Mouse (Mus musculus) right cerebral cortex, postnatal 10 days (tissue): ENCODE results near the gene Phlpp2.
"Not testable (repeated sequence)": the region's sequence is repeated elsewhere in the genome, so short reads cannot be mapped to it uniquely, and the experiment has no call there.

ENCODE experiments used
- DNase-seq, 2 experiments: peaks; one replicate each; pipeline ENCODE4 v3.0.0; 2021; ENCODE audit warnings: low spot score in 2 of 2

Gene Phlpp2

GRCm38 (mm10) chr8:109868003-109868679 lies at the start of gene Phlpp2:
Gene Phlpp2, plus strand, starts transcription at chr8:109868542.
- DNase-seq = peak; percentile 95 to 96

GRCm38 (mm10) chr8:109823561-109823960 lies 44.8 kb upstream of the Phlpp2 start:
- no peak for DNase-seq

- DNase-seq = no peak
Observed at GRCm38 (mm10) chr8:109839822-109840221, 28.5 kb upstream of the Phlpp2 start.

GRCm38 (mm10) chr8:109842468-109842867 lies 25.9 kb upstream of the Phlpp2 start:
- no peak for DNase-seq

GRCm38 (mm10) chr8:109847866-109848265 lies 20.5 kb upstream of the Phlpp2 start:
- no peak for DNase-seq

- no peak for DNase-seq
Observed at GRCm38 (mm10) chr8:109848981-109849380, 19.4 kb upstream of the Phlpp2 start.

GRCm38 (mm10) chr8:109853423-109853822 lies 14.9 kb upstream of the Phlpp2 start:
- peak; percentile 51 to 65 for DNase-seq

- DNase-seq = no peak
Observed at GRCm38 (mm10) chr8:109854522-109854921, 13.8 kb upstream of the Phlpp2 start.

- no peak for DNase-seq
Observed at GRCm38 (mm10) chr8:109855451-109855850, 12.9 kb upstream of the Phlpp2 start.

- peak; percentile 39 to 52 for DNase-seq
Observed at GRCm38 (mm10) chr8:109863398-109863797, 4.9 kb upstream of the Phlpp2 start.

GRCm38 (mm10) chr8:109864798-109865197 lies 3.5 kb upstream of the Phlpp2 start:
- DNase-seq = no peak

GRCm38 (mm10) chr8:109865536-109865935 lies 2.8 kb upstream of the Phlpp2 start:
- DNase-seq = peak in 1 of 2 experiments; percentile 51

- DNase-seq = no peak
Observed at GRCm38 (mm10) chr8:109866690-109867089, 1.7 kb upstream of the Phlpp2 start.

GRCm38 (mm10) chr8:109868680-109869361 lies 479 bp downstream of the Phlpp2 start:
- DNase-seq = peak; percentile 52 to 60

GRCm38 (mm10) chr8:109871056-109871455 lies 2.7 kb downstream of the Phlpp2 start:
- DNase-seq = no peak

- not testable (repeated sequence) for DNase-seq
Observed at GRCm38 (mm10) chr8:109873800-109874199, 5.5 kb downstream of the Phlpp2 start.

GRCm38 (mm10) chr8:109880012-109880662 lies 11.8 kb downstream of the Phlpp2 start:
- no peak for DNase-seq

GRCm38 (mm10) chr8:109885294-109885693 lies 17.0 kb downstream of the Phlpp2 start:
- DNase-seq = no peak

GRCm38 (mm10) chr8:109889211-109889610 lies 20.9 kb downstream of the Phlpp2 start:
- DNase-seq = no peak

GRCm38 (mm10) chr8:109890794-109891585 lies 22.6 kb downstream of the Phlpp2 start:
- no peak for DNase-seq

- DNase-seq = no peak
Observed at GRCm38 (mm10) chr8:109894636-109895035, 26.3 kb downstream of the Phlpp2 start.

GRCm38 (mm10) chr8:109895355-109895754 lies 27.0 kb downstream of the Phlpp2 start:
- DNase-seq = no peak
